Mouse (Mus musculus): ENCODE measurements around the gene Cst9. TPM values are rescaled to one million over a fixed set of nuclear protein-coding genes. Genes with fewer than 3 reads are reported as not detected.

Cst9 gene
- not detected in 2 replicates for total RNA-seq (2012; rRNA removed)

GRCm38 (mm10) chr2:148834912-148835311 lies at the start of gene Cst9:
Gene Cst9, plus strand, starts transcription at chr2:148835147.
- in situ Hi-C loops (cut with MboI; ENCODE audit: low sequenced_read_pairs in 2 of 2, unreplicated experiment in 2 of 2): no loop called here
- Histone ChIP-seq H3K9me3 (ENCODE audit: control insufficient read depth, insufficient read depth, low read depth, low read length) (no peaks in the 10 kb centered on the region), H3K9ac (ENCODE audit: insufficient read depth, low read depth, low read length, poor library complexity, severe bottlenecking) (no peak within 1 kb of the TSS), H3K27ac (ENCODE audit: insufficient read depth, low read depth, low read length, poor library complexity, severe bottlenecking) (no peak within 1 kb of the TSS), H3K4me1 (ENCODE audit: control insufficient read depth in 2 of 2, insufficient read depth in 2 of 2, low read length in 2 of 2, poor library complexity in 1 of 2) (no peaks in the 10 kb centered on the region), H3K36me3 (ENCODE audit: control insufficient read depth, insufficient read depth, low read length, poor library complexity, severe bottlenecking) (no peaks in the 10 kb centered on the region), H3K4me3 (ENCODE audit: insufficient read depth in 1 of 2, low read depth in 1 of 2, low read length in 2 of 2, poor library complexity in 1 of 2, severe bottlenecking in 1 of 2) (no peak within 1 kb of the TSS)
- no peak for DNase-seq (ENCODE audit: low read depth, low spot score)
- TF ChIP-seq MAFK (IDR thresholded peaks at IDR 0.05; ENCODE audit: insufficient read depth, low read depth, low read length): no peak
- no peak for TF ChIP-seq CHD2 (IDR thresholded peaks at IDR 0.05; ENCODE audit: low read depth, low read length)
- no peak for TF ChIP-seq HCFC1 (IDR thresholded peaks at IDR 0.05; ENCODE audit: borderline replicate concordance, insufficient read depth, low read length)
- TF ChIP-seq ZC3H11A (IDR thresholded peaks at IDR 0.05; ENCODE audit: borderline replicate concordance, low read depth, low read length): no peak
- TF ChIP-seq ZNF384 (IDR thresholded peaks at IDR 0.05; ENCODE audit: low read depth, low read length): no peak

GRCm38 (mm10) chr2:148789142-148789541 lies 45.8 kb upstream of the Cst9 start, which contains the start of gene Cst12:
Gene Cst12, plus strand, starts transcription at chr2:148789361.
- H3K36me3 ChIP-seq (ENCODE audit: control insufficient read depth, insufficient read depth, low read length, poor library complexity, severe bottlenecking): no peaks in the 10 kb centered on the region
- DNase-seq (ENCODE audit: low read depth, low spot score): no peak

GRCm38 (mm10) chr2:148798485-148798884 lies 36.5 kb upstream of the Cst9 start, which contains the start of gene Cst8:
Gene Cst8, plus strand, starts transcription at chr2:148798785.
- Histone ChIP-seq H3K9ac (ENCODE audit: insufficient read depth, low read depth, low read length, poor library complexity, severe bottlenecking) (no peak within 1 kb of the TSS), H3K4me1 (ENCODE audit: control insufficient read depth in 2 of 2, insufficient read depth in 2 of 2, low read length in 2 of 2, poor library complexity in 1 of 2) (no peaks in the 10 kb centered on the region), H3K4me3 (ENCODE audit: insufficient read depth in 1 of 2, low read depth in 1 of 2, low read length in 2 of 2, poor library complexity in 1 of 2, severe bottlenecking in 1 of 2) (no peak within 1 kb of the TSS), H3K27ac (ENCODE audit: insufficient read depth, low read depth, low read length, poor library complexity, severe bottlenecking) (no peak within 1 kb of the TSS), H3K36me3 (ENCODE audit: control insufficient read depth, insufficient read depth, low read length, poor library complexity, severe bottlenecking) (no peaks in the 10 kb centered on the region), H3K9me3 (ENCODE audit: control insufficient read depth, insufficient read depth, low read depth, low read length) (no peaks in the 10 kb centered on the region)
- TF ChIP-seq ZC3H11A (IDR thresholded peaks at IDR 0.05; ENCODE audit: borderline replicate concordance, low read depth, low read length) (no peak), CHD2 (IDR thresholded peaks at IDR 0.05; ENCODE audit: low read depth, low read length) (no peak), HCFC1 (IDR thresholded peaks at IDR 0.05; ENCODE audit: borderline replicate concordance, insufficient read depth, low read length) (no peak), MAFK (IDR thresholded peaks at IDR 0.05; ENCODE audit: insufficient read depth, low read depth, low read length) (no peak), ZNF384 (IDR thresholded peaks at IDR 0.05; ENCODE audit: low read depth, low read length) (no peak)
- no peak for DNase-seq (ENCODE audit: low read depth, low spot score)
- in situ Hi-C loops (cut with MboI; ENCODE audit: low sequenced_read_pairs in 2 of 2, unreplicated experiment in 2 of 2): no loop called here

More at GRCm38 (mm10) chr2:148789142-148789541, 45.8 kb upstream of the Cst9 start, which contains the start of gene Cst12:
- Histone ChIP-seq H3K4me1 (ENCODE audit: control insufficient read depth in 2 of 2, insufficient read depth in 2 of 2, low read length in 2 of 2, poor library complexity in 1 of 2) (no peaks in the 10 kb centered on the region), H3K4me3 (ENCODE audit: insufficient read depth in 1 of 2, low read depth in 1 of 2, low read length in 2 of 2, poor library complexity in 1 of 2, severe bottlenecking in 1 of 2) (no peak within 1 kb of the TSS), H3K9ac (ENCODE audit: insufficient read depth, low read depth, low read length, poor library complexity, severe bottlenecking) (no peak within 1 kb of the TSS), H3K9me3 (ENCODE audit: control insufficient read depth, insufficient read depth, low read depth, low read length) (no peaks in the 10 kb centered on the region), H3K27ac (ENCODE audit: insufficient read depth, low read depth, low read length, poor library complexity, severe bottlenecking) (no peak within 1 kb of the TSS)
- TF ChIP-seq ZNF384 (IDR thresholded peaks at IDR 0.05; ENCODE audit: low read depth, low read length) (no peak), ZC3H11A (IDR thresholded peaks at IDR 0.05; ENCODE audit: borderline replicate concordance, low read depth, low read length) (no peak), CHD2 (IDR thresholded peaks at IDR 0.05; ENCODE audit: low read depth, low read length) (no peak), HCFC1 (IDR thresholded peaks at IDR 0.05; ENCODE audit: borderline replicate concordance, insufficient read depth, low read length) (no peak), MAFK (IDR thresholded peaks at IDR 0.05; ENCODE audit: insufficient read depth, low read depth, low read length) (no peak)
- in situ Hi-C loops (cut with MboI; ENCODE audit: low sequenced_read_pairs in 2 of 2, unreplicated experiment in 2 of 2): no loop called here

GRCm38 (mm10) chr2:148801491-148801921 lies 33.4 kb upstream of the Cst9 start:
- Histone ChIP-seq H3K36me3 (ENCODE audit: control insufficient read depth, insufficient read depth, low read length, poor library complexity, severe bottlenecking) (no peaks in the 10 kb centered on the region), H3K4me1 (ENCODE audit: control insufficient read depth in 2 of 2, insufficient read depth in 2 of 2, low read length in 2 of 2, poor library complexity in 1 of 2) (no peaks in the 10 kb centered on the region), H3K27ac (ENCODE audit: insufficient read depth, low read depth, low read length, poor library complexity, severe bottlenecking) (no peak overlapping the region), H3K4me3 (ENCODE audit: insufficient read depth in 1 of 2, low read depth in 1 of 2, low read length in 2 of 2, poor library complexity in 1 of 2, severe bottlenecking in 1 of 2) (no peak overlapping the region), H3K9me3 (ENCODE audit: control insufficient read depth, insufficient read depth, low read depth, low read length) (no peaks in the 10 kb centered on the region), H3K9ac (ENCODE audit: insufficient read depth, low read depth, low read length, poor library complexity, severe bottlenecking) (no peak overlapping the region)
- in situ Hi-C loops (cut with MboI; ENCODE audit: low sequenced_read_pairs in 2 of 2, unreplicated experiment in 2 of 2): no loop called here
- no peak for DNase-seq (ENCODE audit: low read depth, low spot score)
- TF ChIP-seq HCFC1 (IDR thresholded peaks at IDR 0.05; ENCODE audit: borderline replicate concordance, insufficient read depth, low read length) (no peak), ZC3H11A (IDR thresholded peaks at IDR 0.05; ENCODE audit: borderline replicate concordance, low read depth, low read length) (no peak), ZNF384 (IDR thresholded peaks at IDR 0.05; ENCODE audit: low read depth, low read length) (no peak), CHD2 (IDR thresholded peaks at IDR 0.05; ENCODE audit: low read depth, low read length) (no peak), MAFK (IDR thresholded peaks at IDR 0.05; ENCODE audit: insufficient read depth, low read depth, low read length) (no peak)
